Mouse (Mus musculus) testis, adult 2 months (tissue): ENCODE data around the gene Col9a2. TPM values are rescaled to one million over a fixed set of nuclear protein-coding genes. Genes with fewer than 3 reads are reported as not detected.

Source experiments
- H3K27ac ChIP-seq: fragments of 200-500 bp; 2 replicates; pipeline ENCODE4 v1.5.1; 2012; ENCODE audit warnings: low read depth, low read length; ENCODE audit not compliant: control insufficient read depth, insufficient read depth
- H3K27me3 ChIP-seq: fragments of 200-500 bp; 2 replicates; pipeline ENCODE4 v1.6.1; 2012; ENCODE audit warnings: mild to moderate bottlenecking, low read length, moderate library complexity; ENCODE audit not compliant: control insufficient read depth, insufficient read depth
- H3K36me3 ChIP-seq: fragments of 200-500 bp; 2 replicates; pipeline ENCODE4 v1.6.1; 2012; ENCODE audit warnings: mild to moderate bottlenecking, low read length; ENCODE audit not compliant: control insufficient read depth, insufficient read depth
- H3K4me1 ChIP-seq: fragments of 200-500 bp; 2 replicates; pipeline ENCODE4 v1.6.1; 2012; ENCODE audit warnings: low read length; ENCODE audit not compliant: control insufficient read depth, insufficient read depth
- H3K4me3 ChIP-seq: fragments of 200-500 bp; 2 replicates; pipeline ENCODE4 v1.5.1; 2012; ENCODE audit warnings: low read depth, mild to moderate bottlenecking, low read length, moderate library complexity, mixed read lengths; ENCODE audit not compliant: control insufficient read depth
- CTCF ChIP-seq: fragments of 200-500 bp; IDR thresholded peaks from 2 replicates; pipeline ENCODE4 v1.5.1; 2012; ENCODE audit warnings: low read depth, mild to moderate bottlenecking, inconsistent platforms, low read length, moderate library complexity; ENCODE audit not compliant: control insufficient read depth, insufficient read depth, insufficient replicate concordance
- POLR2A ChIP-seq: fragments of 200-500 bp; IDR thresholded peaks from 2 replicates; pipeline ENCODE4 v1.6.1; 2012; ENCODE audit warnings: low read depth, mild to moderate bottlenecking, inconsistent platforms, low read length, moderate library complexity; ENCODE audit not compliant: control insufficient read depth
- polyA plus RNA-seq: library from polyadenylated mRNA; depleted of rRNA; stranded (reverse); fragments of >200 nt; gene quantifications from 2 replicates; pipeline ENCODE4 v1.2.3, GENCODE M21; 2012

Col9a2 gene
- polyA plus RNA-seq, 1 experiment = 0.10 TPM

DNA sequence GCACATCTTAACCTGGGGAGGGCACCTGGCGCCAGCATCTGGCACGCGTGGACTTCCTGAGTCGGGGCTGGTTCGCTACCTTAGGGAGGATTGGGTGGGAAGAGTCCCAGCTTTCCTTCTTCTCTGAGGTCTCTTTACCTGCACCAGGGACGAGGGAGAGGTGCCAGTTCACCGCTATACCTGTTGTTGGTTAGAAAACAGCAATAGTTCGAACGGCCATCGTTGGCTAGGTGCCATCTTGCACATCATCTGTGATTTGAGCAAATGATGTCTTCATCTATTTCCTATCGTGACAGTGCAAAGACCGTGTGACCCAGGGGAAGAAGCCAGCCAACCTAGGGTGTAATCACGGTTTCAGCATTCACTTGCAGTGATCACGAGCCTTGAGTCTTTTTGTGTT lies 1.1 kb downstream of the Col9a2 start:
- Histone ChIP-seq H3K36me3 (no peaks in the 10 kb centered on the region), H3K27me3 (no peaks in the 10 kb centered on the region; the same call in 1 of the 2 replicates), H3K4me1 (peaks cover 5% of the 10 kb centered on the region), H3K27ac (no peak overlapping the region), H3K4me3 (peak overlapping the region; percentile 81)
- TF ChIP-seq POLR2A (no peak), CTCF (no peak)

- Histone ChIP-seq H3K27me3 (no peaks in the 10 kb centered on the region; the same call in 1 of the 2 replicates), H3K4me3 (peak overlapping the region; percentile 81), H3K4me1 (peaks cover 5% of the 10 kb centered on the region), H3K36me3 (no peaks in the 10 kb centered on the region), H3K27ac (no peak overlapping the region)
- TF ChIP-seq CTCF (peak; percentile 79), POLR2A (no peak)
Measured at GRCm38 (mm10) chr4:121040897-121041671, 1.9 kb downstream of the Col9a2 start.

- Histone ChIP-seq H3K36me3 (no peaks in the 10 kb centered on the region), H3K4me3 (no peak overlapping the region), H3K27ac (no peak overlapping the region), H3K4me1 (peaks cover 5% of the 10 kb centered on the region), H3K27me3 (no peaks in the 10 kb centered on the region; the same call in 1 of the 2 replicates)
- TF ChIP-seq POLR2A = no peak
- TF ChIP-seq CTCF = no peak
Measured at GRCm38 (mm10) chr4:121042472-121042871, 3.3 kb downstream of the Col9a2 start.

GRCm38 (mm10) chr4:121042946-121043345 lies 3.8 kb downstream of the Col9a2 start:
- H3K27ac ChIP-seq = no peak overlapping the region
- TF ChIP-seq POLR2A (no peak), CTCF (no peak)
- peaks cover 5% of the 10 kb centered on the region for H3K4me1 ChIP-seq
- H3K27me3 ChIP-seq = no peaks in the 10 kb centered on the region; the same call in 1 of the 2 replicates
- H3K4me3 ChIP-seq = no peak overlapping the region
- no peaks in the 10 kb centered on the region for H3K36me3 ChIP-seq

DNA sequence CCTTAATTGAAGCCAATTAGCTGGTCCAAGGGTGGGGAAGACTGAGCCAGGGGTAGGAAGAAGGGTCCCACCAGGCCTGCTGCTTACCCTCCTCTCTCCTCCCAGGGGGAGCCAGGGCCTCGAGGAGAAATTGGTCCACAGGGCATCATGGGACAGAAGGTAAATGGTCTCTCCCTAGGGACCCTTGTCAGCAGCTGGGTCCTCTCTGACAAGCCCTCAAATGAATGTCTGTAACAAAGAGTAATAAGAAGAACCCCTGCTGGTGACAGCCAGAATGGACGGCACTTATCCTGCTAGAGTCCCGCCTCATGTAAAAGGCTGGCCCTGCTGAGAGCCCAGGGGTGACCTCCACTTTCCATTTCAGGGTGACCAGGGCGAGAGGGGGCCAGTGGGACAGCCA lies 12.7 kb downstream of the Col9a2 start:
- Histone ChIP-seq H3K36me3 (no peaks in the 10 kb centered on the region), H3K27ac (no peak overlapping the region), H3K4me1 (peaks cover 11% of the 10 kb centered on the region), H3K27me3 (no peaks in the 10 kb centered on the region), H3K4me3 (no peak overlapping the region)
- TF ChIP-seq CTCF (no peak), POLR2A (no peak)

- Histone ChIP-seq H3K4me1 (peaks cover 11% of the 10 kb centered on the region), H3K27me3 (no peaks in the 10 kb centered on the region), H3K27ac (no peak overlapping the region), H3K4me3 (peak overlapping the region; percentile 10; the same call in 1 of the 2 replicates), H3K36me3 (no peaks in the 10 kb centered on the region)
- TF ChIP-seq POLR2A (no peak), CTCF (no peak)
Measured at GRCm38 (mm10) chr4:121052454-121053323, 13.5 kb downstream of the Col9a2 start.

DNA sequence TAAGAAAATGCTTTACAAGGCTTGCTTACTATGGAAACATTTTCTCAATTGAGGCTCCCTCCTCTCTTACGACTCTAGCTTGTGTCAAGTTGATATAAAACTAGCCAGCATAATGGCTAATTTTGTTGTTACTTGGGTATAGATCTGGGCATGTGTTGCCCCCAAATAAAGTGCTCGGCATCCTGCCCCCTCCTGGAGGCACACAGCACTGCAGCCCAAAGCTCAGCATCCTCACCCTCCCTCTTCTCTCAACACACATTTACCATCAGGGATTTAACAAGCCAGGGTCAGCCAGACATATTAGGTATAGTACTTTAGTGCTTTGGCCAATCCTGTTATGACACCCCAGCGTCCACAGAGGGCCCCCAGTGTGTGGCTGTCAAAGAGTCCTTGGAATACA lies 17.2 kb downstream of the Col9a2 start:
- no peaks in the 10 kb centered on the region; the same call in 1 of the 2 replicates for H3K36me3 ChIP-seq
- TF ChIP-seq CTCF (peak; percentile 50; the same call in 1 of the 2 replicates), POLR2A (no peak)

More for the DNA sequence above, 17.2 kb downstream of the Col9a2 start:
- Histone ChIP-seq H3K4me3 (no peak overlapping the region), H3K4me1 (peaks cover 11% of the 10 kb centered on the region), H3K27me3 (no peaks in the 10 kb centered on the region), H3K27ac (no peak overlapping the region)
